Mouse (Mus musculus) urinary bladder, postnatal 4 days (tissue): ENCODE measurements at regions not wholly inside any gene's neighbourhood (a gene's known extent, or its start where the extent isn't known, plus 50 kb on each side); places are given as distances from the start of the nearest gene placed in this dataset.
"Not testable (repeated sequence)": the region's sequence is repeated elsewhere in the genome, so short reads cannot be mapped to it uniquely, and the experiment has no call there.

Experiments used
- DNase-seq, 2 experiments: peaks; one replicate each; pipeline ENCODE4 v3.0.0; 2021 to 2022; ENCODE audit warnings: low spot score in 2 of 2

GRCm38 (mm10) chr16:63104383-63104782 lies 250.3 kb downstream of the Pros1 start:
- no peak for DNase-seq

DNA sequence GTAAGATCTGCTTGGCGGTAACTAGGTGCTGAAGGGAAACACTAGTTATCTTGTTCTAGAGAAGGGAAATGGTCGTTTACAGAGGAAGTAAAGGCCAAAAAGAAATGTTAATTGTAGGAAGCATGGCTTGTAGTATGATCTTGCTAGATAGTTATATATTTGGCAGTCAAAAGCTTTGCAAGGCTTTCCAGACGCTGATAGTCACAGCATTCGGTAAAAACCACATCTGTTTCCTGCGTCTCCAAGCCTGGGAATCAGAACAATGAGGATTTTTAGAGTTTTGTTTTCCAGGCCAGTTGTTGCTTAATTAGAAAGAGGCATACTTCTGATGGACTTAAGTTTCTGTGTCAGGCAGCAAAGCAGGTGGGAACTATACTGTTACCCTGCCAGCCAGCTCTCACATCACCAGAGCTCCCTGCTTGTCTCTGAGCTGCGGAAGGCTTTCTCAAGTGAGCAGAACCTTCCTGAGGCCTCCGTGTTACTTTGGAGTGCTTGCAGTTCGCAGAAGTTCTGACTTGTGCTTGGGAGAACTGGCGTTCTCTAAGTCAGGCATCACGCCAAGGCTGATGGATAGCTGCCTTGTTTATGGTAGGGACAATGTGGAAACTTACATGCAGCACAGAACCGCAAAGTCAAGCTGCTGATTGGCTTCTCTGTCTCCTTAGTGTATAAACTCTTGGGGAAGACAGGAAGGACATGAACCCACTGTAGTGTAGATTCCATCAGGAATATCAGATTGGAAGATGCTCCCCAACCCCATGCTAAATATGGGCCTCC lies 251.0 kb downstream of the Pros1 start:
- DNase-seq: no peak

DNA sequence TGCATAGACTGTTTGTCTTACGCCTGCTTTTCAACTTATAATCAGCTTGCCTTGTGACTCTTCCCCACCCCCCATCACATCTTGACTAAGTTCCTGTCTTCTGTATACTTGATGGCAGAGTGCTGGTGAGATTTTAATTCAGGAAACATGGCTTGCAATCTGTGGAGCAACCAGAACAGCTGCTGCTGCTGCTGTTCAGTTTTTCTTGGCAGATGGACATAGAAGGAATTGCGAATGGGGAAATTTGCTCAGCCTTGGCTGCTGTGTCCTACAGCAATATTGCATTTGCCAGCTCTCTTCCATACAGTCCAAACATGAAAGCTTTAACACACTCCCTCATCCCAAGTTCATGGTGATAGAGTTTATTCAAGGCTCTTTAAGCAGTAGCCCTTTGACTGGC lies 262.3 kb downstream of the Pros1 start:
- no peak for DNase-seq

GRCm38 (mm10) chr16:63118721-63119120 lies 264.6 kb downstream of the Pros1 start:
- DNase-seq: no peak

DNA sequence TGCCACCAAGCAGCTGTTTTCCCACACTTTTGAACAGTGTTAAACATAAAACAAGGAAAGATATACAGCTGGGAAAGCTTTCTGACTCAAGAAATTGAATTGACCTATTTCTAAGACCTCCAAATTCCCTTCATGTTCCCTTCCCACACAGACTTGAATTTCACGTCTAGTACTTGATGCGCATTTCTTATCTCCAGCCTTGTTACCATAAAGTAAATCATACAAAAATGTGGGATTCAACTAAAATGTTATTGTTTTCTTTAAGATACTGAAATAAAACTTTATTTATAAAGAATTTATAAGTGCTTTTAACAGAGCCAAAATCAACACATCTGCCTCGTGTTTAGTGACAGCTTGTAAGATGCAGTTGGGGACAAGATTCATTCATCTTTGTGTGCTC lies 289.7 kb downstream of the Pros1 start:
- no peak for DNase-seq

DNA sequence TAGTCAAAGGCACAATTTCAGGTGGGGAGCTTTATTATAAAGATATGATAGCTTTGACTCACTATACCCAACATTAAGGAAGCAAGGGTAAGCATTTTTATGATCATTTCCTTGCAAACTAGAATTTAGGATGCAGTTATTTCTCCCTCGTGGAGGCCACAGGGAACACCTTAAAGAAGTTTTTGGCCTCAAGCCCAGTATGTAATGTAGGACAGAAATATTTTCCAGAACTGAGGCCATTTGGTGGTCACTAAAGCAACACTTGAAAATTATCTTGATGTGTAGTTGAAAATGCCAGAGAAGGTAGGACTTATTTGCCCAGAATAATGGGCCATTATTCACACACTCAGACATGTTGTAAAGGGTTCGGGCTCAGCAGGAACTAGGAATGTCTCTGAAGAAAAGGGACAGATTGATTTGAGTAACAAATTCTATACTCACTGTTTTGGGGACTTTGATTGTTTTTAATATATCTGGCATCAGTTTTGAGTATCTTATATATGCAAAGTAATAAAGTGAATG lies 301.3 kb downstream of the Pros1 start:
- no peak for DNase-seq

- DNase-seq: no peak
These were observed 316.0 kb downstream of the Pros1 start for GRCm38 (mm10) chr16:63170101-63170500.

DNA sequence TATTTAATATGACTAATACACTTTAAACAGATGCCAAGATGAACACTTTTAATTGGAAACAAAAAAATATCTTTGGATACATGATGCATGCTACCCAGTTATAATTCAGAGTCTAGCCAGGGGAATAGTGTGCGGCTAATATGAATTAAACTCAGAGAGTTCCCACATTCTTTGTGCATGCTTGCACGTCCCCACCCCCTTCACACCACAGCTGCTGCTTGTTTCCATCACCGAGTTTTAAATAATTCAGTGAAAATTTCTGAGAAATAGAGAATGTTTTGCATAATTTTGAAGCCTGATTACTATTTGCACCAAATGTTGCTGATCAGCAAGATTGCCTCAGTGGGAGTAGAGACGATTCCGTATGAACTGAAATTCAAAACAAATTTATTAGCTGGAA lies 325.1 kb downstream of the Pros1 start:
- DNase-seq: no peak

DNA sequence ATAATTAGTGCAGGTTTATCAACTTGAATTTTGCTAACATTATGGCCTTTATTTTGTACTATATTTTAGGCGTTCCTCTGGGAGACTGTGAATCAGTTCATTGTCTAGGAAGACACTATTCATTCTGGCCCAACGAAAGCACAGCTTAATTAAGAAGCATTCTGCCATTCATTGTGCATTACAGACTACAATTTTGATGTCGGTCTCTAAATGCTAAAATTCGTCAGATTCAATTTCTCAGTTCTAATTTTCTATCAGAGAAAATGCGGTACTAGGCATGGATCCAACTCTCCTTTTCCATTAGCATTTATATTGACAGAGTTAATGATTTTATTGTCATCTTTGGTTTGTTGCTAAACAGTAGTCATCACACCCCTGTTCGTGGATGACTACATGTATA lies 337.1 kb downstream of the Pros1 start:
- DNase-seq: no peak

DNA sequence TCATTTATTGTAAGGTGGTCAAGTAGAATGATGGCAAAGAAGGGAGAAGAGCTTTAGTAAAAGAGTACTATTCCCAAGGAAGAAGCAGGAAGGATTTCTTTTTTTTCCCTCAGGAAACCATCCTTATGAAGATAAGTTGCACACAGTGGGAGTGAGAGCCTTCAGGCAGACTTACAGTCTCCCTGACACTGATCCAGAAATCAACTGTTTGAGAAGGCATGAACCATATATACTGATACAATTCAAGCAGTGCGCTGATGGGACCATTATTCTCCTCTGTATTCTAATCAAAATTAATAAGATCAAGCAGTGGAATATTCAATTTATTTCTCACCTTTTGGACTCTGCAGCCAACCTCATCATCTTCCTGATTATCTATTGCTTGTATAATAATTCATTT lies 337.5 kb downstream of the Pros1 start:
- no peak for DNase-seq

GRCm38 (mm10) chr16:63194595-63194994 lies 340.5 kb downstream of the Pros1 start:
- no peak for DNase-seq

DNA sequence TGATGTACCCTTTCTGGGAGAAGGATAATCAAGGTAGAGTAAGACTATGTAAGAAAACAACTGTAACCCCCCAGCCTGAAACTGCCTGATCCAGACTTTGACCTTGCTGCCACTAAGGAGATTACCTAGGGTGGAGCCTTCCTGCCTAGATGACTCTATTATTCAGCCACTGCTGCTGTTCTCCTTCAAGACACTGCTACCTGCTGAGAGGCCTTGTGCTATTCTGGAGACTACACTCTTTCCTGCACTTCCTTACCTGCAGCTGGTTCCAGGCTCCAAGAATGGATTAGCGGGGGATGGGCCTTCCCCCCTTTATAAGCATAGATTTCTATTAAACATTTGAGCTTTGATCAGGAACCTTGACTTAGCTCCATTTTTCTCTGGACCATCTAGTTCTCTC lies 359.4 kb downstream of the Pros1 start:
- not testable (repeated sequence) for DNase-seq

- DNase-seq: no peak
These were observed 366.2 kb downstream of the Pros1 start for GRCm38 (mm10) chr16:63220228-63220879.

- no peak for DNase-seq
These were observed 370.5 kb downstream of the Pros1 start for GRCm38 (mm10) chr16:63224608-63225007.

DNA sequence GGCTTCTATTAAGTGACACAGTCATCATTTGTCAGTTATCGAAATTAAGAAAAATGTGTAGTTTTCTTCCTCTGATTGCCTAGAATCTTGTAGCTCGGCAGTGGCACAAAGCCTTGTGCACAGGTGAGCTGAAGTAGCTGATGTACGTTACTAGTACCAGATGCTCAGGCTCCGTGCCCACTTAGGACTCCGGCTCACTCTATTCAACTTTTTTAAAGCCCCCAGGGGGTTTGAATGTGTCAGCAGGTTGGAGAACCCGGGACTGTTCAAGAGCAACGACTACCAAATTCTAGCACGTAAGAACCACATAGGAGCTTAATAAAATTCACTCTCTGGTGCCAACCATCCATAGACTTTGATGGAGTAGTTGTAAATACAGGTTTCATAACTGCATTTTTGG lies 371.0 kb downstream of the Pros1 start:
- DNase-seq: no peak

DNA sequence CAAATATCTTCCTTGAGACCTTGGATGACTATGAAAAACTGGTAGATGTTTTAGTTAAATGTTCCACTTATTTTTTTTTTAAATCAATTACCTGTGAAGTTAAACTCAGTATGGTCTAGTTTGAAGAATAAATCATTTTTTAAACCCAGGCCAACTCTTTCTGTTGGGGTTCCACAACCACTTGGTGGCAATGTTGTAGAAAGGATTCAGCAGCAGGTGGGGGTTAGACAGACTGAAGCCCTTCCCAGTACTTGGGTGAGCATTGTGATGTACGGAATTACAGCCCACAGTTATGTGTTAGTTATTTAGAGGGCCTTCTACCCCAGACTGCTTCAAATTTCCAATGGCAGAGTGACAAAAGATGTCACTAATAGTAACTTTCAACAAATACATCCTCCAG lies 375.0 kb downstream of the Pros1 start:
- DNase-seq: no peak

- DNase-seq: no peak
These were observed 375.5 kb downstream of the Pros1 start for GRCm38 (mm10) chr16:63229567-63229966.

- no peak for DNase-seq
These were observed 416.1 kb downstream of the Pros1 start for GRCm38 (mm10) chr16:63270173-63270572.

DNA sequence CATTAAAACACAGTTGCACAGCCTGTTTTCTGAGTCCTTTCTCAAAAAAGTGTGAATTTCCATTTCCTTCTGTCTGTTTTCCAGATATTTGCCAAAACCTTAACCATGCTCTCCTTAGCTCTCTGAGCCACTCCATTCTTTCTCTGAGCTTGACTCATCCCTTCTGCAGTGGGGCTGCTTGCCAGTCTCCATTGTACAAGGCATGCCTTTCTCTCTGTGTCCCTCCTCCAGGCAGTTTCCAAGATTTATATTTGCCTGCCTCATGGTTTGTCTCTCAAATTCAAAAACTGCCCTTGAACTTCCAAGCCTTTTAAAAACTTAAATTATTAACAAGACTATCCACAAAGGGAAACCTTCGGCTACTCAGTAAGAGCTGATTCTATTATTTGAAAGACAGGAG lies 423.4 kb downstream of the Pros1 start:
- DNase-seq: no peak

GRCm38 (mm10) chr16:63278259-63278697 lies 424.2 kb downstream of the Pros1 start:
- DNase-seq: no peak

- no peak for DNase-seq
These were observed 433.5 kb downstream of the Pros1 start for GRCm38 (mm10) chr16:63287655-63288054.

- no peak for DNase-seq
These were observed 457.6 kb downstream of the Pros1 start for GRCm38 (mm10) chr16:63311676-63312075.

- no peak for DNase-seq
These were observed 459.4 kb downstream of the Pros1 start for GRCm38 (mm10) chr16:63313544-63313943.
